Mouse (Mus musculus) Patski (cell line): ENCODE results near the gene Arhgap30. TPM values are rescaled to one million over a fixed set of nuclear protein-coding genes. Genes with fewer than 3 reads are reported as not detected.

Experiments used
- ATAC-seq: fragments of 100-300 bp; one replicate; pipeline ENCODE4 v1.8.0; 2021
- CTCF ChIA-PET: fragments of 350-600 bp; sonication (Branson Sonifier 250); formaldehyde crosslinking; loops from one replicate; lab custom pipeline; 2022; ENCODE audit warnings: inconsistent platforms; lab: Charles Lee
- POLR2A ChIA-PET: fragments of 350-600 bp; sonication (Branson Sonifier 250); formaldehyde crosslinking; loops from one replicate; lab custom pipeline; 2022; ENCODE audit warnings: antibody characterized with exemption, inconsistent platforms; lab: Charles Lee
- DNase-seq: peaks from one replicate; pipeline ENCODE4 v3.0.0-alpha.2; 2011; ENCODE audit warnings: low read depth, low spot score
- H3K27me3 ChIP-seq: fragments of 371-371 bp; one replicate; pipeline ENCODE4 v1.5.1; 2021
- CTCF ChIP-seq: fragments of 100-300 bp; IDR thresholded peaks from one replicate; pipeline ENCODE4 v1.5.1; 2021
- in situ Hi-C: fragments of 300-500 bp; cut with MboI; formaldehyde crosslinking; loops from 3 replicates; pipeline ENCODE4 v1.11.1; 2018; ENCODE audit warnings: low pct_unique_long_range_greater_than_20kb, mixed read lengths
- polyA plus RNA-seq: library from polyadenylated mRNA; unstranded; gene quantifications from one replicate; pipeline ENCODE4 v1.2.3, GENCODE M21; 2021

Arhgap30 gene
- not detected for polyA plus RNA-seq

- ATAC-seq: no peak
- POLR2A ChIA-PET: no interaction called here
Observed at GRCm38 (mm10) chr1:171388376-171389102, at the start of gene Arhgap30. Gene Arhgap30, plus strand, starts transcription at chr1:171388954.

GRCm38 (mm10) chr1:171342262-171343207 lies 46.2 kb upstream of the Arhgap30 start:
- ATAC-seq (peak; percentile 29), DNase-seq (no peak)
- ChIA-PET POLR2A (interaction anchor here (0.5 to 1.6 kb wide), 2 partner anchors 10 to 11 kb away, joined by 3 to 5 read pairs; no protein-coding TSS in a partner anchor), CTCF (interaction anchor here (1.5 kb wide), 1 partner anchor 14 kb away, joined by 3 read pairs; the partner anchor contains the start of gene Dedd)
- H3K27me3 ChIP-seq: no peaks in the 10 kb centered on the region
- in situ Hi-C loops: no loop called here
- TF ChIP-seq CTCF: no peak

More at GRCm38 (mm10) chr1:171388376-171389102, at the start of gene Arhgap30:
- CTCF ChIA-PET: interaction anchor here (1.1 to 2.0 kb wide), 3 partner anchors 8 to 30 kb away, joined by 3 to 6 read pairs (median 5); no protein-coding TSS in a partner anchor
- in situ Hi-C loops: no loop called here
- H3K27me3 ChIP-seq: no peaks in the 10 kb centered on the region
- no peak for DNase-seq
- no peak for TF ChIP-seq CTCF

- no peaks in the 10 kb centered on the region for H3K27me3 ChIP-seq
- ChIA-PET CTCF (interaction anchor here (1.0 to 1.1 kb wide), 2 partner anchors 12 to 14 kb away, joined by 3 to 4 read pairs; no protein-coding TSS in a partner anchor), POLR2A (interaction anchor here (0.6 to 2.4 kb wide), 6 partner anchors 12 to 1797 kb away, joined by 3 to 10 read pairs (median 4); partner anchors contain the start of genes B4galt3 and Dedd)
- no peak for TF ChIP-seq CTCF
- in situ Hi-C loops: no loop called here
- DNase-seq: no peak
- no peak for ATAC-seq
Observed at GRCm38 (mm10) chr1:171343922-171344677, 44.7 kb upstream of the Arhgap30 start.

GRCm38 (mm10) chr1:171344715-171345114 lies 44.0 kb upstream of the Arhgap30 start:
- ChIA-PET POLR2A (interaction anchor here (0.6 to 2.4 kb wide), 4 partner anchors 12 to 1796 kb away, joined by 3 to 10 read pairs (median 4); partner anchors contain the start of genes B4galt3 and Dedd), CTCF (interaction anchor here (1.0 to 1.2 kb wide), 3 partner anchors 12 to 16 kb away, joined by 3 to 4 read pairs (median 3); partner anchors contain the start of gene Dedd)
- no peaks in the 10 kb centered on the region for H3K27me3 ChIP-seq
- TF ChIP-seq CTCF: no peak
- in situ Hi-C loops: no loop called here
- DNase-seq (no peak), ATAC-seq (no peak)

- in situ Hi-C loops: no loop called here
- POLR2A ChIA-PET: interaction anchor here (0.6 to 2.4 kb wide), 3 partner anchors 15 to 1647 kb away, joined by 3 to 10 read pairs (median 6); partner anchors contain the start of gene Dedd
- DNase-seq (no peak), ATAC-seq (peak; percentile 86)
- CTCF ChIA-PET: interaction anchor here (1.0 to 1.2 kb wide), 3 partner anchors 11 to 17 kb away, joined by 3 to 4 read pairs (median 4); partner anchors contain the start of gene Dedd
- TF ChIP-seq CTCF: no peak
- H3K27me3 ChIP-seq: no peaks in the 10 kb centered on the region
Observed at GRCm38 (mm10) chr1:171345225-171346094, 43.3 kb upstream of the Arhgap30 start, which contains the start of the genes Nit1 and Pfdn2. Gene Nit1, minus strand, starts transcription at chr1:171345646. Gene Pfdn2, plus strand, starts transcription at chr1:171345670.

GRCm38 (mm10) chr1:171346095-171346450 lies 42.7 kb upstream of the Arhgap30 start:
- DNase-seq (no peak), ATAC-seq (no peak)
- no peak for TF ChIP-seq CTCF
- in situ Hi-C loops: no loop called here
- ChIA-PET POLR2A (interaction anchor here (0.6 to 2.4 kb wide), 3 partner anchors 16 to 1647 kb away, joined by 3 to 10 read pairs (median 6); partner anchors contain the start of gene Dedd), CTCF (interaction anchor here (1.1 to 1.2 kb wide), 2 partner anchors 12 to 18 kb away, joined by 3 to 4 read pairs; partner anchors contain the start of gene Dedd)
- no peaks in the 10 kb centered on the region for H3K27me3 ChIP-seq

GRCm38 (mm10) chr1:171348665-171349064 lies 40.1 kb upstream of the Arhgap30 start:
- TF ChIP-seq CTCF: no peak
- DNase-seq (no peak), ATAC-seq (no peak)
- CTCF ChIA-PET: interaction anchor here (1.5 to 2.5 kb wide), 3 partner anchors 10 to 23 kb away, joined by 3 to 7 read pairs (median 4); partner anchors contain the start of gene Klhdc9
- no peaks in the 10 kb centered on the region for H3K27me3 ChIP-seq
- POLR2A ChIA-PET: interaction anchor here (0.6 to 0.8 kb wide), 2 partner anchors 10 to 112 kb away, joined by 3 read pairs; no protein-coding TSS in a partner anchor
- in situ Hi-C loops: no loop called here

- CTCF ChIA-PET: interaction anchor here (0.9 to 2.5 kb wide), 5 partner anchors 9 to 120 kb away, joined by 3 to 7 read pairs (median 4); partner anchors contain the start of gene Klhdc9
- in situ Hi-C loops: no loop called here
- POLR2A ChIA-PET: interaction anchor here (0.8 kb wide), 1 partner anchor 9 kb away, joined by 3 read pairs; no protein-coding TSS in a partner anchor
- no peaks in the 10 kb centered on the region for H3K27me3 ChIP-seq
- DNase-seq (no peak), ATAC-seq (no peak)
- no peak for TF ChIP-seq CTCF
Observed at GRCm38 (mm10) chr1:171349210-171349609, 39.5 kb upstream of the Arhgap30 start.
